Mouse (Mus musculus) heart, adult 18-20 months (tissue): Measurements from ENCODE around the gene Timm9. TPM values are rescaled to one million over a fixed set of nuclear protein-coding genes. Genes with fewer than 3 reads are reported as not detected.

ENCODE experiments used
- DNase-seq, 2 experiments: peaks; one replicate each; pipeline ENCODE4 v3.0.0; 2021 to 2022; ENCODE audit warnings: mixed read lengths in 1 of 2
- long read RNA-seq, 2 experiments: library from polyadenylated mRNA; stranded (forward); transcript quantifications; one replicate each; pipeline ENCODE4 v2.0.0; 2021
- total RNA-seq, 2 experiments: library from RNA; stranded (reverse); gene quantifications; 2 replicates each; pipeline ENCODE4 v1.2.3; 2021

The Timm9 gene
- total RNA-seq, result 10 to 100 TPM; 28.8 to 35.2 TPM
- long read RNA-seq, experiment 1, transcript Timm9-207 (5 exons, 718 nt), result major isoform, 10 of 18 reads
- long read RNA-seq, experiment 1, partial matches to known transcripts, result 0 of 18 reads
- long read RNA-seq, experiment 1, other reads (novel, unspliced or antisense), result 3 of 18 reads
- long read RNA-seq, experiment 2, transcript Timm9-207 (5 exons, 718 nt), result major isoform, 7 of 11 reads
- long read RNA-seq, experiment 2, partial matches to known transcripts, result 0 of 11 reads
- long read RNA-seq, experiment 2, other reads (novel, unspliced or antisense), result 1 of 11 reads

DNA sequence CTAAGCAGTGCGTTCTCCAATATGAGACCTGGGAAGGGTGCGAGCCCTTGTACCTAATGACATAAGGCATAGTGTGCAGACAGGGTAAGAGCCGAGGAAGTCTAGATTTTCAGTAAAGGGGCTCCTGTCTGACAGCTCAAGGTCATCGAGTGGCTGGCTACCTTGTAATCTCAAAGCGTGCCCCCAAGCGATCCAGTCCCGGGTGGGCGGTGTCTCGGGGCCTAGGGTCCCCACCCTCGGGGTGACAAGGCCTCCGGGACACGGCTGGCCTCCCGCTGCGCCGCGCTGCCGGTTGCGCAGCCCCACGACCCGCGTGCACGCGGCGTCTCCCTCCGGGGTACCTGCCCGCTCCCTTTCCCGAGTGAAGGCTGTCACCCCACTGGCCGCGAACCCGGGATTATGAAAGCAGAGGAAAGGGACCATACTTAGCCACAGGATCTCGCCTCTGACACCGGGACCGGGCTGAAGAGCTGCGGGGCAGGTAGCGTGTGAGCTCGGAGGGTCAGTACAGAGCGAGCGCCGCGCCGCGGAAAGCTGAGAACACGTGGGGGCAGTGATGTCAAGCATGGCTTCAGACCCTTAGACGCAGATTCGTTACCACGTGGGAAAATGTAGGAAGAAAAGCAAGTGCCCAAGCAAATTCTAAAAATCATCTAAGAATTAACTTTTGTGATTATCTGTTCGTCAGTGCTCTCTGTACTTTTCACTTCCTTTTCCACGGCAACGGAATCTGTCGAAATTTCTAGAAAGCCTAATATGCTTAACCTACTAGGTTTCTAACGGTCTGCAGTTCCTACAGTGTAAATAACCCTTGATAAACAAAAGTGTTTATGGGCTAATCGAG is at the start of gene Timm9, which contains the start of gene 2700049A03Rik:
Gene Timm9 (minus strand): TSS at position 555 of the 844 bp plus-strand sequence.
Gene 2700049A03Rik (plus strand): TSS at position 719 of the 844 bp plus-strand sequence.
- DNase-seq, result peak; percentile 84 to 89

DNA sequence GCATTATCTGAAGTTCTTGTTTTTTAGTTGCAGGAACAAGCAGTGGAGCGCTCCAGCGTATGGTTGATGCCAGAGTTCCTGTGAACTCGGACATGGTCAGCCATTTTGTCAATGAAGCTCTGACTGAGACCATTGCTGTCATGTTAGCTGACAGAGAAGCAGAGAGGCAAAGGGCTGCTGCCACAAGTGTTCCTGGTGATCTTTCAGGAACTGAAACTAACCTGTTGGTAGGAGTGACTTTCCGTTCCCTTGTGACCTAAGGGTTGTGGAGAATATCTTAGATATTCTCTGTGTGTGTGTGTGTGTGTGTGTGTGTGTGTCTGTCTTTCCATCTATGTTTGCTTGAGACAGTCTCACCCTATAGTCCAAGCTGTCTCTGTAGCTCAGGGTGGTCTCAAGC is 47.9 kb upstream of the Timm9 start:
- no peak for DNase-seq

GRCm38 (mm10) chr12:71183736-71184135 is 47.3 kb upstream of the Timm9 start:
- no peak for DNase-seq

DNA sequence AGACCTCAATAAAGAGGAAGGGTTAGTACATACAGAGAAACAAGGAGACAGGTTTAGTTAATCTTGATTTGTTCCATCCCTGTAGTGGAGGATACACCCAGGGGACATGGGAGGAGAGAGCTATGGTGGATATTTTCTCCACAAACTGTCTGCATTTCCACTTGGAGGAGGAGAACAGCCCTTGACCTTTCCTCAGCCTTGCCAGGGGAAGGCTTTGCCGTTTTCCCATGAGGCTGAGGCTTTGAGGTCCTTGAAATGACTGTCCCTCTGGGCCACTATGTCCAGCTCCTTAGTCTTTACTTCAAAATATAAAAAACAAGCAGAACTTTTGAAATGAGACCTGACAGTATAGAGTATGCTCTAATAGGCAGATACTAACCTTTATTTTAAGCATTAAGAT is 33.4 kb upstream of the Timm9 start:
- DNase-seq, result no peak

DNA sequence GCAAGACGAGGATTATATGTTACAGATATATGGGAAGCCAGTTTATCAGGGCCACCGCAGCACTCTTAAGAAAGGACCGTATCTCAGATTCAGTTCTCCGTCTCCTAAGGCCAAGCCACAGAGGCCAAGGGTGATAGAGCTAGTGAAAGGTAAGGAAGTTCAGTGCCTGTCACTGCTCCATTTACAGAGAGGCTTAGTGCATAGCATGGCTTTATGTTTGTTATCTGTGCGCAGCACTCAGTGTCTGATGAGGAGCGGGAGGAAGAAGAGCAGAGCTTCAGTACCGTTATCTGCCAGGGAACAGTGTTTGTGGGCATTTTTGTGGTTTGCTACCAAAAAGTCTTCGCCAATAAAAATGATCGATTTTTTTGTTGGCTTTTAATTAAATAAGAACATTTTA is 27.9 kb upstream of the Timm9 start:
- DNase-seq, result no peak

- DNase-seq, result no peak
Measured at GRCm38 (mm10) chr12:71157974-71158373, 21.5 kb upstream of the Timm9 start.

- DNase-seq, result no peak
Measured at GRCm38 (mm10) chr12:71154979-71155378, 18.5 kb upstream of the Timm9 start.

DNA sequence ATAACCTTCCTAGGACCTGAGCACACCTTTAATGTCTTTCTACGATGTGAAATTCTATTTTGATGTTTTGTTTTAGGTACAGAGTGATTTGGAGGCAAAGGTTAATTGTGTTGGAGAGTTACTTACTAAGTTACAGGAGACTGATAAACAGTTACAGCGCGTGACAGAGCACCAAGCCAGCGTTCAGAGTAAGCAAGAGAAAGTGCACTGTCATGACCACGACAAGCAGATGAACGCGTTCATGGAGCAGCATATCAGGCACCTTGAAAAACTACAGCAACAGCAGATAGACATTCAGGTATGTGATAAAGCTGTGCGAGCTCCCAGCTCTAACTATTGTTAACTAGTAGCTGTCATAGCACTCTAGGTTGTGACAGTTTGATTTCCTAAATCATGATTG is 13.7 kb upstream of the Timm9 start:
- no peak for DNase-seq

DNA sequence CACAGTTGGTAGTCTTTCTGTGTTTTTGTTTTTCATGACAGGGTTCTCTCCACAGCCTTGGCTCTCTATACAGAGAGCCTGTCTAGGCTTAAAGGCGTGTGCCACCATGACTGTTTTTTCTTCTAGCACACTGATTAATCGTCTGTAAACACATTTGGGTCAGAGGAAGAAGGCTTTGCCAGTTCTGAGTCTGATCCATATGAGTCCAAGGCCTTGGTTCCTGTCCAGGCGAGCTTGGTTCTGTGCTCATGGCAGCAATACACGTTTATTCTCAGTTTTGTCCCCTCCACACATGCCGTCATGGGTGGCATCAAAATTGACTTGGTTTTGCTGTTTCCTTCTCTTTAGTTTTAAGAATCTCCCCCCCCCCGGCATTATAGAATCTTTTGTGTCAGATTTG is 13.0 kb upstream of the Timm9 start:
- no peak for DNase-seq

- DNase-seq, result no peak
Measured at GRCm38 (mm10) chr12:71148801-71149200, 12.3 kb upstream of the Timm9 start.

GRCm38 (mm10) chr12:71147641-71148040 is 11.2 kb upstream of the Timm9 start:
- DNase-seq, result peak; percentile 13 to 69

- no peak for DNase-seq
Measured at GRCm38 (mm10) chr12:71141189-71141588, 4.7 kb upstream of the Timm9 start.

GRCm38 (mm10) chr12:71139258-71139828 is 2.9 kb upstream of the Timm9 start:
- no peak for DNase-seq

- peak in 1 of 2 experiments; percentile 8 for DNase-seq
Measured at GRCm38 (mm10) chr12:71137686-71138085, 1.2 kb upstream of the Timm9 start.

GRCm38 (mm10) chr12:71136974-71137491 is 549 bp upstream of the Timm9 start:
- DNase-seq, result peak; percentile 85 to 91

GRCm38 (mm10) chr12:71135581-71135980 is 903 bp downstream of the Timm9 start:
- DNase-seq, result no peak

- DNase-seq, result no peak
Measured at GRCm38 (mm10) chr12:71123286-71123685, 13.2 kb downstream of the Timm9 start.

DNA sequence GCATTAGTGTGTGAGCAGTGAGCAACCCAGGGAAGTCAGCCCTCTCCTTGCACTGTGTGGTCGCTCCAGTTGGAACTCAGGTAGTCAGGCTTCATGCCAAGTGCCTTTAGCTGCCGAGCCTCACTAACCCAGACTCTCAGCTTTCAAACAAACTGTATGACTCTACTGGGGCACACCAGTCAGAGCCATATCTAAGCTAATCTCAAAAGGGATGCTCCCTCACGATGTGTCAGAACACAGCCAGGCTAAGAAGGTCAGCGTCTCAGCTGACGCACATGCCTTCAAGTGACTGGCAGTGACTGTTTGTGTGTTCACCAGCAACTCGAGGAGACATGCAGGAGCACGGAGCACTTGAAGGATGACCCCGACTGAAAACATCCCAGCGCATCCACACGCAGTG is 13.8 kb downstream of the Timm9 start:
- DNase-seq, result no peak

DNA sequence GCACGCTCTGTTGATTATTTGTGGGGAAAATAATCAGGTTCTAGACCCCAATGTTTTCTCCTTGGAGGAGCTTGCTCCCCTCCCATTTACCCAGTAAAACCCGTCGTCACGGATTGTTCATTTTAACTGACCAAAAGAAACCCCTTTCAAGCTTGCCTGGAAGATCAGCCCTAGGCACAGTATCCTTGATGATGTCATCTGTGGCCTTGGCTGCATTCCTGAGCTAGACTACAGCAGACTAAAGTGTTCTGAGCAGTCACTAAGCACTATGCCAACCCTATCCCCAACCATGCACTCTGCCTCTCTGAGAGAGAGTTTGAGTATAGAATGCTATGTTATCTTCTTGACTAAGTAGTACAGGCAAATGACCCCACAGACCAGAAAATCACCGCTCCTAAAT is 20.1 kb downstream of the Timm9 start:
- DNase-seq, result no peak

GRCm38 (mm10) chr12:71113675-71114288 is 22.7 kb downstream of the Timm9 start:
- peak in 1 of 2 experiments; percentile 57 for DNase-seq

GRCm38 (mm10) chr12:71113074-71113473 is 23.4 kb downstream of the Timm9 start:
- DNase-seq, result no peak

- DNase-seq, result peak; percentile 38 to 44
Measured at GRCm38 (mm10) chr12:71111331-71111730, 25.2 kb downstream of the Timm9 start, which contains the start of gene Tomm20l. Gene Tomm20l (plus strand): TSS chr12:71111428.
